Mouse (Mus musculus) gastrocnemius, adult 8-10 months (tissue): ENCODE data around the gene Ankrd27. TPM values are rescaled to one million over a fixed set of nuclear protein-coding genes. Genes with fewer than 3 reads are reported as not detected.

ENCODE experiments used
- DNase-seq, 2 experiments: peaks; one replicate each; pipeline ENCODE4 v3.0.0; 2022; ENCODE audit warnings: low spot score in 2 of 2
- total RNA-seq, 4 experiments: library from RNA; stranded (reverse); gene quantifications; 2 replicates each; pipeline ENCODE4 v1.2.4; 2022

The Ankrd27 gene
- total RNA-seq, 4 experiments from 2014 or later = 9.6 to 12.4 (median 10.4) TPM

GRCm38 (mm10) chr7:35688276-35688675 is 102.2 kb downstream of the Ankrd27 start:
- DNase-seq = no peak

Other genes with a start within 250 kb of the Ankrd27 start
- 1 to 10 TPM in 1 of 4 experiments, under 1 TPM in 3; 0.48 to 1.1 (median 0.92) TPM for gene Faap24, start 189.4 kb upstream of the Ankrd27 start, total RNA-seq
- 1 to 10 TPM; 4.6 to 7.4 (median 5.4) TPM for gene Cep89, start 189.2 kb upstream of the Ankrd27 start, total RNA-seq
- gene Slc7a9, start 137.4 kb upstream of the Ankrd27 start, total RNA-seq = not detected
- not detected for gene Tdrd12, start 48.5 kb upstream of the Ankrd27 start, total RNA-seq
- gene Nudt19, start 29.9 kb upstream of the Ankrd27 start, total RNA-seq = 10 to 100 TPM; 49.2 to 61.5 (median 56.2) TPM
- under 1 TPM in 2 of 4 experiments, not detected in 2; 0.04 to 0.10 TPM for gene Rgs9bp, start 662 bp upstream of the Ankrd27 start, total RNA-seq
- 100 to 1,000 TPM in 2 of 4 experiments, 10 to 100 TPM in 2; 89.8 to 131 (median 108) TPM for gene Pdcd5, start 61.3 kb downstream of the Ankrd27 start, total RNA-seq
- gene Dpy19l3, start 168.2 kb downstream of the Ankrd27 start, total RNA-seq = 1 to 10 TPM; 2.1 to 4.1 (median 3.6) TPM
- 10 to 100 TPM; 15.8 to 22.5 (median 17.7) TPM for gene Zfp507, start 216.8 kb downstream of the Ankrd27 start, total RNA-seq